9 mouse cellular contexts compared by ENCODE assay signal in the genomic region with DNA sequence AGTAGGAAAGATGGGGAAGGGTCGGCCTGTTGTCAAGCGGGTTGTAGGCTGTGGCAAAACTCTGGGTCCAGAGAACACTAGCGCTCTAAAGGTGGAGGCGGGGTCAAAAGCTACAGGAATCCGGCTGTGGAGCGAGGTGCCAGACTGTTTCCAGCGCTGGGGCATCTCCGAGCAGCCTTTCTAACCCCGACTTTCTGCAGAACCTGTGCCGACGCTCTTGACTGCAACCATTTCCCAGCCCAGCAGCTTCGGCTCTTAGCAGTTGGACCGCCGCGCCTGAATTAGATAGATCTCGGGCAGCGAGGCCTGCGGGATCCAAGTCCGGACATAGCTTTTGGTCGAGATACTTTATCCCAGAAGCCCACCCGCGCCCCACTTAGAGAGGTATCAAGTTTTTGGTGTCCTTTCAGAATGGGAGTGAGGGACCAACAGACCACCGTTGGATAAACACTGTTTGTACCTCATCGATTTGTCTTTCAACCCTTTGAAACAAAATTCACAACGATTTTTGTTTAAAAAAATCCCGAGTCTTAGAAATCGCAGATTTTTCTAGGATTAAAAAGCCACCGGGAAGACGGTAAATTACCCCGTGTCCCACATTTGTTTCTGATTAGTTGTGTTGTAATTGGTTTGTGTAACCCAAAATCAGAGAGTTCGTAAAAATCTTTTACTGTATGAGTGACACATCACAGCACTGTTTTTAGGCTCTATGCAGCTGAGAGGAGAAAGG. TPM values are rescaled to one million over a fixed set of nuclear protein-coding genes. Genes with fewer than 3 reads are reported as not detected.
A peak's percentile ranks its signal among the peaks of the same experiment; 100 is the strongest.
DNase-seq lines count a peak whose midpoint lies in the region; ATAC-seq lines count a peak whose summit lies in the region.
"Had no signal": no experiment of that assay in that cellular context is flagged by ENCODE, and none has a peak within 500 bp of the region (broad histone marks: within the 10 kb centered on the region; RNA-seq: fewer than 3 reads in every experiment).

No protein-coding gene starts in this region.

- H3K4me1 ChIP-seq in limb, embryonic 13.5 days = peaks cover 44% of the 10 kb centered on the region

- H3K4me2 ChIP-seq in limb, embryonic 13.5 days (replicated peaks) = peak overlapping the region; percentile 77

- no peaks in the 10 kb centered on the region for H3K9me3 ChIP-seq in limb, embryonic 13.5 days

- DNase-seq in kidney, adult 18-20 months = peak; percentile 41
- no peak for DNase-seq in kidney, adult 8-10 months
- DNase-seq in embryo, embryonic 10 days (ENCODE audit: low spot score) = peak; percentile 59
- peak; percentile 20 to 36 for DNase-seq in heart, postnatal 36 days
- no peak for DNase-seq in thymus, postnatal 10 days (ENCODE audit: low spot score in 2 of 2)
- DNase-seq in ovary, postnatal 14 days (ENCODE audit: low spot score) = no peak

- ATAC-seq in limb, embryonic 13.5 days (ENCODE audit: low FRiP score, low read depth) = no peak
- no peak for ATAC-seq in inflammation-experienced regulatory T-cells, adult 6 months

- no peaks in the 10 kb centered on the region for H3K36me3 ChIP-seq in limb, embryonic 13.5 days

- intact Hi-C loops in heart, postnatal 36 days (cut with DNase I) = loop anchor here (10.0 kb wide), 1 partner anchor 215 kb away; a partner anchor contains a TSS

- no peak overlapping the region for H3K27ac ChIP-seq in limb, embryonic 13.5 days

- H3K9ac ChIP-seq in limb, embryonic 13.5 days = no peak overlapping the region

- peaks cover 84% of the 10 kb centered on the region for H3K27me3 ChIP-seq in limb, embryonic 13.5 days

- 2% methylated on average over 31 of the region's 31 CpGs for WGBS in limb, embryonic 13.5 days

- peak overlapping the region; percentile 49 for H3K4me3 ChIP-seq in limb, embryonic 13.5 days
- H3K4me3 ChIP-seq: erythroblast, embryonic 14.5 days had no signal

RNA-seq across cellular contexts. Expression of a gene that starts 1.4 kb away (rescaled TPM):
- total RNA-seq in heart, postnatal 36 days (2021) = under 1 TPM in 1 of 2 experiments, not detected in 1; 0.27 TPM
- polyA plus RNA-seq in limb, embryonic 13.5 days (2015; fragmentation: Nextera tagmentation; extraction: Ambion mirVana) = 0.65 and 0.79 TPM in 2 replicates
- polyA plus RNA-seq in inflammation-experienced regulatory T-cells, adult 6 months (2017; shearing (Covaris generic)) = not detected
- polyA plus RNA-seq: erythroblast, embryonic 14.5 days had no signal

RNA-seq across cellular contexts. Expression of a gene that starts 27.8 kb away (rescaled TPM):
- 100 to 1,000 TPM; 924 to 965 TPM for total RNA-seq in heart, postnatal 36 days (2021)
- 176 and 180 TPM in 2 replicates for polyA plus RNA-seq in limb, embryonic 13.5 days (2015; fragmentation: Nextera tagmentation; extraction: Ambion mirVana)
- polyA plus RNA-seq in inflammation-experienced regulatory T-cells, adult 6 months (2017; shearing (Covaris generic)) = 100 to 1,000 TPM; 123 to 175 (median 136) TPM

Comparison
In these comparisons a context has a peak if more than half of its experiments do, and no peak if none do; other contexts are left out.
1. DNase-seq: peak in kidney, adult 18-20 months (single experiment), embryo, embryonic 10 days (single experiment) and heart, postnatal 36 days (2 of 2); none in kidney, adult 8-10 months (0 of 2), thymus, postnatal 10 days (0 of 2) and ovary, postnatal 14 days (single experiment).